ENCODE assay signal across 24 mouse cellular contexts in the genomic region with DNA sequence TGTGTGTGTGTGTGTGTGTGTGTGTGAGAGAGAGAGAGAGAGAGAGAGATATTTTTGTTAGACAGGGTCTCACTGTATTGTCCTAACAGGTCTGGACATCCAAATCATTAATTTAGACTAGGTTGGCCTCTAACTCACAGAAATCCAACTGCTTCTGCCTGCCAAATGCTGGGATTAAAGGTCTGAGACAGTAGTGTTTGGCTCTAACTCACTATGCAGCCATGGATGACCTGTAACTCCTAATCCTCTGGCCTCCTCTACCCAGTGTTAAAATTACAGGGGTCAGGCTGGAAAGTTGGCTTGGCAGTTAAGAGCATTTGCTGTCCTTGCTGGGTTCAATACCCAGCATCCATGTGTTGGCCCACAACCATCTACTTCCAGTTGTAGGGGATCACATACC. TPM values are rescaled to one million over a fixed set of nuclear protein-coding genes. Genes with fewer than 3 reads are reported as not detected.
"Had no signal": no experiment of that assay in that cellular context is flagged by ENCODE, and none has a peak within 500 bp of the region (broad histone marks: within the 10 kb centered on the region; RNA-seq: fewer than 3 reads in every experiment).

No protein-coding gene starts in this region.

- H3K4me2 ChIP-seq: neural tube, embryonic 15.5 days; stomach, embryonic 15.5 days had no signal

- DNase-seq: retina, postnatal 1 day; right cerebral cortex, adult 18-20 months; right cerebral cortex, postnatal 14 days; right cerebral cortex, postnatal 25 days; right cerebral cortex, postnatal 4 days; spleen, adult 18-20 months; thymus, adult 18-20 months; thymus, adult 2 months; thymus, postnatal 14 days; thymus, postnatal 25 days; thymus, postnatal 36 days; thymus, postnatal 4 days had no signal

- H3K4me1 ChIP-seq: neural tube, embryonic 15.5 days; stomach, embryonic 15.5 days had no signal

- H3K9ac ChIP-seq: neural tube, embryonic 15.5 days; stomach, embryonic 15.5 days had no signal

- H3K36me3 ChIP-seq: neural tube, embryonic 15.5 days; stomach, embryonic 15.5 days had no signal

- H3K4me3 ChIP-seq: neural tube, embryonic 15.5 days; stomach, embryonic 15.5 days had no signal

- H3K27me3 ChIP-seq: neural tube, embryonic 15.5 days; stomach, embryonic 15.5 days had no signal

- H3K9me3 ChIP-seq: neural tube, embryonic 15.5 days; stomach, embryonic 15.5 days had no signal

- H3K27ac ChIP-seq: neural tube, embryonic 15.5 days; stomach, embryonic 15.5 days; stomach, postnatal 0 days had no signal

RNA-seq across cellular contexts. Expression of a gene that starts 14.9 kb away (rescaled TPM):
- total RNA-seq: neutrophil, adult 5-6 weeks had no signal
- polyA plus RNA-seq: small intestine, adult 2 months; spleen, adult 2 months; stomach, embryonic 14.5 days; stomach, embryonic 16.5 days; stomach, postnatal 0 days; thymus, adult 2 months; thymus, postnatal 0 days had no signal

RNA-seq across cellular contexts. Expression of a gene that starts 43.7 kb away (rescaled TPM):
- total RNA-seq: neutrophil, adult 5-6 weeks had no signal
- polyA plus RNA-seq: neural tube, embryonic 15.5 days; small intestine, adult 2 months; spleen, adult 2 months; stomach, embryonic 14.5 days; stomach, embryonic 15.5 days; stomach, embryonic 16.5 days; stomach, postnatal 0 days; testis, adult 2 months; thymus, adult 2 months; thymus, postnatal 0 days; urinary bladder, adult 2 months had no signal

RNA-seq across cellular contexts. Expression of a gene that starts 56.7 kb away (rescaled TPM):
- total RNA-seq: neutrophil, adult 5-6 weeks had no signal
- polyA plus RNA-seq: neural tube, embryonic 14.5 days; neural tube, embryonic 15.5 days; small intestine, adult 2 months; spleen, adult 2 months; stomach, embryonic 14.5 days; stomach, embryonic 15.5 days; stomach, embryonic 16.5 days; stomach, postnatal 0 days; thymus, adult 2 months; thymus, postnatal 0 days; urinary bladder, adult 2 months had no signal
